Mouse (Mus musculus) frontal cortex, postnatal 14 days (tissue): ENCODE data around the gene Vmn2r40.
"Not testable (repeated sequence)": the region's sequence is repeated elsewhere in the genome, so short reads cannot be mapped to it uniquely, and the experiment has no call there.

Source experiments
- DNase-seq, 2 experiments: peaks; one replicate each; pipeline ENCODE4 v3.0.0; 2022; ENCODE audit warnings: low spot score in 2 of 2

Vmn2r40 gene

DNA sequence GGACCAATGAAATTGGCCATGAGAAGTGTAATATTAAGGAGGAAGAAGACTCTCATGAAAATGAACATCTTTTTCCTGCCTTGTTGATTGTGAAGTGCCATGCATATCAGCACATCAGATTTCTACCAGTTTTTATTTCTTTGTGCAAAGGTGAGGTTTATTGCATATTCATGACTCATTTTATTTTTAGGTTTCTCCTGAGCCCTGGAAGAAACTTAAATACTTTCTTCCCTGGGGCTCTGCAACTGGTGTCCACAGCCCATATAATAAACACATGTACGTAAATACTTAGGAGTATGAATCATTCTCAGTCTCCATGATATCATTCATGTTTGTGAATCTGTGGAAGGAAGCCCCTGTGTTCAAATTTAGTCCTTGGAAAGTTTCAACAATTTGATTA, at the start of gene Vmn2r40:
TSS of gene Vmn2r40 (minus strand) at position 101 of the 400 bp plus-strand sequence.
- DNase-seq: not testable (repeated sequence)
